Mouse (Mus musculus) NIH3T3 (cell line): ENCODE data around the gene Rpl35.
A peak's percentile ranks its signal among the peaks of the same experiment; 100 is the strongest.
"Not testable (repeated sequence)": the region's sequence is repeated elsewhere in the genome, so short reads cannot be mapped to it uniquely, and the experiment has no call there.

ENCODE experiments used
- DNase-seq: peaks from one replicate; pipeline ENCODE4 v3.0.0-alpha.2; 2012; ENCODE audit warnings: low read depth

The Rpl35 gene

GRCm38 (mm10) chr2:39005574-39006079, at the start of gene Rpl35:
TSS of gene Rpl35 (minus strand) at chr2:39005624.
- DNase-seq = peak; percentile 73

- no peak for DNase-seq
Observed at GRCm38 (mm10) chr2:39048515-39048914, 43.1 kb upstream of the Rpl35 start.

- no peak for DNase-seq
Observed at GRCm38 (mm10) chr2:39040215-39040614, 34.8 kb upstream of the Rpl35 start.

GRCm38 (mm10) chr2:39031611-39032010, 26.2 kb upstream of the Rpl35 start:
- DNase-seq = no peak

- no peak for DNase-seq
Observed at GRCm38 (mm10) chr2:39020004-39020403, 14.6 kb upstream of the Rpl35 start.

GRCm38 (mm10) chr2:39016581-39016980, 11.2 kb upstream of the Rpl35 start:
- DNase-seq = no peak

- DNase-seq = no peak
Observed at GRCm38 (mm10) chr2:39012768-39013279, 7.4 kb upstream of the Rpl35 start.

- no peak for DNase-seq
Observed at GRCm38 (mm10) chr2:39011971-39012370, 6.5 kb upstream of the Rpl35 start.

GRCm38 (mm10) chr2:39011264-39011663, 5.8 kb upstream of the Rpl35 start:
- DNase-seq = no peak

- not testable (repeated sequence) for DNase-seq
Observed at GRCm38 (mm10) chr2:39010144-39010543, 4.7 kb upstream of the Rpl35 start.

- DNase-seq = peak; percentile 51
Observed at GRCm38 (mm10) chr2:39008954-39009365, 3.5 kb upstream of the Rpl35 start.

- DNase-seq = no peak
Observed at GRCm38 (mm10) chr2:39008350-39008851, 3.0 kb upstream of the Rpl35 start.

GRCm38 (mm10) chr2:39007865-39008264, 2.4 kb upstream of the Rpl35 start:
- peak; percentile 96 for DNase-seq

- DNase-seq = no peak
Observed at GRCm38 (mm10) chr2:39006149-39006730, 816 bp upstream of the Rpl35 start.

- peak; percentile 95 for DNase-seq
Observed at GRCm38 (mm10) chr2:39004880-39005435, 466 bp downstream of the Rpl35 start, which contains the start of gene Arpc5l. TSS of gene Arpc5l (plus strand) at chr2:39005348.

GRCm38 (mm10) chr2:39004372-39004771, 1.1 kb downstream of the Rpl35 start:
- DNase-seq = peak; percentile 59

- DNase-seq = no peak
Observed at GRCm38 (mm10) chr2:39003512-39003911, 1.9 kb downstream of the Rpl35 start.

- no peak for DNase-seq
Observed at GRCm38 (mm10) chr2:39003106-39003505, 2.3 kb downstream of the Rpl35 start.

- DNase-seq = no peak
Observed at GRCm38 (mm10) chr2:39001866-39002265, 3.6 kb downstream of the Rpl35 start.

GRCm38 (mm10) chr2:39000587-39000919, 4.9 kb downstream of the Rpl35 start:
- no peak for DNase-seq

GRCm38 (mm10) chr2:38999910-39000586, 5.4 kb downstream of the Rpl35 start:
- no peak for DNase-seq

GRCm38 (mm10) chr2:38999381-38999780, 6.0 kb downstream of the Rpl35 start:
- no peak for DNase-seq
